Mouse (Mus musculus) left cerebral cortex, adult 9 months (tissue): ENCODE measurements around the gene Pyy.
A peak's percentile ranks its signal among the peaks of the same experiment; 100 is the strongest.

Experiments
- DNase-seq, 2 experiments: peaks; one replicate each; pipeline ENCODE4 v3.0.0; 2022; ENCODE audit warnings: low spot score in 2 of 2

The Pyy gene

GRCm38 (mm10) chr11:102107732-102108131 lies at the start of gene Pyy:
Gene Pyy (minus strand): TSS chr11:102107832.
- DNase-seq, result no peak

- no peak for DNase-seq
Measured at GRCm38 (mm10) chr11:102156786-102157089, 49.1 kb upstream of the Pyy start.

GRCm38 (mm10) chr11:102156039-102156785 lies 48.6 kb upstream of the Pyy start, which contains the start of gene Tmem101:
Gene Tmem101 (minus strand): TSS chr11:102156404.
- peak; percentile 65 to 92 for DNase-seq

- DNase-seq, result no peak
Measured at GRCm38 (mm10) chr11:102147213-102147989, 39.8 kb upstream of the Pyy start.

- DNase-seq, result no peak
Measured at GRCm38 (mm10) chr11:102146531-102146930, 38.9 kb upstream of the Pyy start.

- no peak for DNase-seq
Measured at GRCm38 (mm10) chr11:102146005-102146404, 38.4 kb upstream of the Pyy start.

- DNase-seq, result no peak
Measured at GRCm38 (mm10) chr11:102145471-102146001, 37.9 kb upstream of the Pyy start, which contains the start of gene Nags. Gene Nags (plus strand): TSS chr11:102145513.

- no peak for DNase-seq
Measured at GRCm38 (mm10) chr11:102144957-102145470, 37.4 kb upstream of the Pyy start.

- DNase-seq, result no peak
Measured at GRCm38 (mm10) chr11:102142355-102142754, 34.7 kb upstream of the Pyy start.

- DNase-seq, result peak in 1 of 2 experiments; percentile 76
Measured at GRCm38 (mm10) chr11:102140508-102140907, 32.9 kb upstream of the Pyy start.

GRCm38 (mm10) chr11:102138447-102138740 lies 30.8 kb upstream of the Pyy start:
- DNase-seq, result peak in 1 of 2 experiments; percentile 55

- DNase-seq, result no peak
Measured at GRCm38 (mm10) chr11:102137625-102138446, 30.2 kb upstream of the Pyy start.

GRCm38 (mm10) chr11:102134516-102134915 lies 26.9 kb upstream of the Pyy start:
- no peak for DNase-seq

- no peak for DNase-seq
Measured at GRCm38 (mm10) chr11:102117386-102117785, 9.8 kb upstream of the Pyy start.

- no peak for DNase-seq
Measured at GRCm38 (mm10) chr11:102116241-102116640, 8.6 kb upstream of the Pyy start.

- DNase-seq, result no peak
Measured at GRCm38 (mm10) chr11:102111576-102111975, 3.9 kb upstream of the Pyy start.

GRCm38 (mm10) chr11:102106911-102107310 lies 721 bp downstream of the Pyy start:
- no peak for DNase-seq

- peak in 1 of 2 experiments; percentile 47 for DNase-seq
Measured at GRCm38 (mm10) chr11:102102485-102103258, 5.0 kb downstream of the Pyy start.

GRCm38 (mm10) chr11:102101219-102101618 lies 6.4 kb downstream of the Pyy start, which contains the start of gene Ppy:
Gene Ppy (minus strand): TSS chr11:102101319.
- no peak for DNase-seq

- DNase-seq, result peak in 1 of 2 experiments; percentile 38
Measured at GRCm38 (mm10) chr11:102096887-102097391, 10.7 kb downstream of the Pyy start.

GRCm38 (mm10) chr11:102096446-102096845 lies 11.2 kb downstream of the Pyy start:
- DNase-seq, result no peak
